Mouse (Mus musculus): ENCODE data around the gene Hnrnph3. TPM values are rescaled to one million over a fixed set of nuclear protein-coding genes. Genes with fewer than 3 reads are reported as not detected.

The Hnrnph3 gene
- total RNA-seq (2014; rRNA removed) (11.0 and 22.5 TPM in 2 replicates), polyA plus RNA-seq (2015; fragmentation: Nextera tagmentation; extraction: Ambion mirVana) (70.3 and 78.7 TPM in 2 replicates)

DNA sequence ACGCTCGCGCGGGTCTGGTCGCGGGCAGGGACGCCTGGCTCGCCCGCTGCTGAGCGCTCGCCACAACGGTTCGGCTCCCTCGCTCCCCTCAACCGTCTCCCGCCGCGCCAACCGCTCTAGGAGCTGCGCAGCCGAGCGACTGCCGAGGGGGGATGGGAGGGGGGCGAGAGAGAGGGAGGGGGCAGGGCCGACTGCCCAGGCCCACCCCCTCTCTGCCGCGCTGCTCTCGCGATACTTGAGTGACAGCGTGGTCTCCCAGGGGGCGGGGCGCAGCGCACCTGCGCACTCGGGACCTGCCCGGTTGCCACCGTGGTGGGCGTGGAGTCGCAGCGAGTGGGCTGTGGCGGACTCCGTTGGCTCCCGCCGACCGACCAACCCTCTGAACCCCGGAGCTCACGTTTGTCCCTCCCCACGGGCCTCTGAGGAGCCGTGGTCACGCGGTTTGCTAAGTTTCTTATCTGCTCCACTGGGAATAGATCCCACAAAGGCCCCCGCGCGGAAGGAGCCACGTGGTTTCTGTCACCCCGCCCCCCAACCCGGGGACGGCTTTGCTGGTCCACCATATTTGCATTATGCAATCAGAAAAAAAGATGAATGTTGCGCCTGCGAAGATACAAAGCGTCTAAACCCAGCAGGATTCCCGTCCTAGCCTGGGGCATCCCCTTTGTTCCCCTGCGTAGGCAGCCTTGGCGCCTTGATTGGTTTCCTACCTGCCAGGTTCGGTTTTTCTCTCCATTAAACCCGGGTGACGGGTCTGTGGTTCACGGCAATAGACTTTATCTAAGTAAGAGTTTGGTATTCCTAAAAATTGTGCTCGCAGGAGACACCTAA is at the start of gene Hnrnph3, which contains the start of gene Pbld2:
Hnrnph3 (minus strand) TSS at position 469 of the 831 bp plus-strand sequence.
Pbld2 (plus strand) TSS at position 567 of the 831 bp plus-strand sequence.
- Histone ChIP-seq H3K9me3 (ENCODE audit: low read length) (no peaks in the 10 kb centered on the region), H3K4me1 (ENCODE audit: insufficient read depth, low read length) (peaks cover 4% of the 10 kb centered on the region; the same call in 1 of the 2 replicates), H3K4me2 (ENCODE audit: low read depth, low read length, poor library complexity, severe bottlenecking) (peak within 1 kb of the TSS; percentile 58), H3K27ac (ENCODE audit: low read depth, low read length) (peak within 1 kb of the TSS; percentile 100), H3K36me3 (ENCODE audit: insufficient read depth, low read length) (no peaks in the 10 kb centered on the region), H3K4me3 (ENCODE audit: low read depth, low read length) (peak within 1 kb of the TSS; percentile 97), H3K9ac (replicated peaks; ENCODE audit: low read length, poor library complexity, severe bottlenecking) (peak within 1 kb of the TSS; percentile 98), H3K27me3 (ENCODE audit: insufficient read depth, low read length) (no peaks in the 10 kb centered on the region)
- TF ChIP-seq CTCF (IDR thresholded peaks at IDR 0.05): no peak
- ATAC-seq (ENCODE audit: low FRiP score) (peak; percentile 96), DNase-seq (ENCODE audit: low spot score) (peak; percentile 98)
- WGBS: 1% methylated on average over 53 of the region's 69 CpGs

DNA sequence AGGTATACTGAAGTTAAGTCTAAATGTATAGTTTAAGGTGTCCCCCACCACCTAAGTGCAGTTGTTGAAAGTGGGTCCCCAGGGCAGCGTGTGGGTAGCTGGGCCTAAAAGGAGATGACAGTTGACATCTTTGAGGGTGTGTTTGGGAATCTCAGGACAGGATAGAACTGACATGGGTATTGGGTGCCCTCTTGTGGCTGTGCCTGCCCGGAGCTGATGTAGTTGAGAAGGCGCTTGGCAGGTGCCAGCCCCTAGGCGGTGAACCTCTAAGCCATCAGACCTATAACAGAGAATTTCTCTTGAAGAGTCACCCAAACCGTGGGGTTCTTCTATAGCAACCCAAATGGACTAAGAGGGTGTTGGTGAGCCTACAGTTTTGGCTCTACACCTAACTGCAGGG is 42.0 kb upstream of the Hnrnph3 start:
- H3K36me3 ChIP-seq (ENCODE audit: insufficient read depth, low read length): no peaks in the 10 kb centered on the region
- H3K27ac ChIP-seq (ENCODE audit: low read depth, low read length): no peak overlapping the region
- no peak overlapping the region for H3K4me3 ChIP-seq (ENCODE audit: low read depth, low read length)
- peak; percentile 92 for TF ChIP-seq CTCF (IDR thresholded peaks at IDR 0.05)
- no peak overlapping the region for H3K4me2 ChIP-seq (ENCODE audit: low read depth, low read length, poor library complexity, severe bottlenecking)
- ATAC-seq (ENCODE audit: low FRiP score): peak; percentile 63; the same call in 1 of the 2 replicates
- WGBS: 5% methylated on average over 5 of the region's 5 CpGs
- DNase-seq (ENCODE audit: low spot score): peak; percentile 88
- no peaks in the 10 kb centered on the region for H3K27me3 ChIP-seq (ENCODE audit: insufficient read depth, low read length)
- no peak overlapping the region for H3K9ac ChIP-seq (replicated peaks; ENCODE audit: low read length, poor library complexity, severe bottlenecking)
- H3K4me1 ChIP-seq (ENCODE audit: insufficient read depth, low read length): no peaks in the 10 kb centered on the region
- no peaks in the 10 kb centered on the region for H3K9me3 ChIP-seq (ENCODE audit: low read length)

DNA sequence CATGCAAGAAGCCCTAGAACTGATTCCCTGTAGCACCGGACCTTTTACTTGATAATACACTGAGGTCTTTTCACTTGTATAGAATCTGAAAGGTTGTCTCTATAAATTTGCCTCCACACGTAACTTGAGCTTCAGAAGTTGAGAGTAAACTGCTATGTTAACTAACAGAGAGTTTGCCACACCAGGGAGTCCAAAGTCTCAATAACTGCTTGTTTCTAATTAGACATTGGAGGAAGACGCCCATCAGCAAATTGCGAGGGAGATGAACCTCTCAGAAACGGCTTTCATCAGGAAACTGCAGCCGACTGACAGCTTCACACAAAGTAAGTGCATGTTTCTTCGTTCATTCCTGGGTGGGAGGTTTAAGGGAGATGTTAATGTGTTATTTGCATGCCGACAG is 41.5 kb upstream of the Hnrnph3 start:
- no peak for ATAC-seq (ENCODE audit: low FRiP score)
- Histone ChIP-seq H3K9ac (replicated peaks; ENCODE audit: low read length, poor library complexity, severe bottlenecking) (no peak overlapping the region), H3K4me1 (ENCODE audit: insufficient read depth, low read length) (no peaks in the 10 kb centered on the region), H3K4me2 (ENCODE audit: low read depth, low read length, poor library complexity, severe bottlenecking) (no peak overlapping the region), H3K36me3 (ENCODE audit: insufficient read depth, low read length) (no peaks in the 10 kb centered on the region), H3K4me3 (ENCODE audit: low read depth, low read length) (no peak overlapping the region), H3K27me3 (ENCODE audit: insufficient read depth, low read length) (no peaks in the 10 kb centered on the region), H3K27ac (ENCODE audit: low read depth, low read length) (no peak overlapping the region), H3K9me3 (ENCODE audit: low read length) (no peaks in the 10 kb centered on the region)
- 59% methylated on average over 8 of the region's 8 CpGs for WGBS
- DNase-seq (ENCODE audit: low spot score): peak; percentile 3
- TF ChIP-seq CTCF (IDR thresholded peaks at IDR 0.05): no peak

DNA sequence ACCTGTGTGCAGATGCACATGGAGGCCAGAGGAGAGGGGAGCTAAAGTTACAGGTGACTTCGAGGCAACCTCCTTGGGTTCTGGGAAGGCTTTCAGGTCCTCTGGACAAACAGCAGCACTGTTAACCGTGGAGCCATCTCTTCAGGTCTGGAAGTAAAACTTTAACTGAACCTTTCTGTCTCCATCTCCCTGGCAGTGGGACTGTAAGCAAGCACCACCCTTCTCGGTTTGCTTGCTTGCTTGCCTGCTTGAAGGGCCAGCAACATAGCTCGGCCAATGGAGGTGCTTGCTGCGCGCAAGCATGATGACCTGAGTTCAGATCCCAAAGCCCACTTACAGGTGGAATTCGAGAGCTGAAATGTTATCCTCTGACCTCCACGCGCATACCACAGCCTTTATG is 40.5 kb upstream of the Hnrnph3 start:
- Histone ChIP-seq H3K4me1 (ENCODE audit: insufficient read depth, low read length) (no peaks in the 10 kb centered on the region), H3K27ac (ENCODE audit: low read depth, low read length) (no peak overlapping the region), H3K4me2 (ENCODE audit: low read depth, low read length, poor library complexity, severe bottlenecking) (no peak overlapping the region), H3K27me3 (ENCODE audit: insufficient read depth, low read length) (no peaks in the 10 kb centered on the region), H3K36me3 (ENCODE audit: insufficient read depth, low read length) (no peaks in the 10 kb centered on the region), H3K9me3 (ENCODE audit: low read length) (no peaks in the 10 kb centered on the region), H3K4me3 (ENCODE audit: low read depth, low read length) (no peak overlapping the region), H3K9ac (replicated peaks; ENCODE audit: low read length, poor library complexity, severe bottlenecking) (no peak overlapping the region)
- 89% methylated on average over 9 of the region's 9 CpGs for WGBS
- no peak for DNase-seq (ENCODE audit: low spot score)
- no peak for TF ChIP-seq CTCF (IDR thresholded peaks at IDR 0.05)
- no peak for ATAC-seq (ENCODE audit: low FRiP score)

DNA sequence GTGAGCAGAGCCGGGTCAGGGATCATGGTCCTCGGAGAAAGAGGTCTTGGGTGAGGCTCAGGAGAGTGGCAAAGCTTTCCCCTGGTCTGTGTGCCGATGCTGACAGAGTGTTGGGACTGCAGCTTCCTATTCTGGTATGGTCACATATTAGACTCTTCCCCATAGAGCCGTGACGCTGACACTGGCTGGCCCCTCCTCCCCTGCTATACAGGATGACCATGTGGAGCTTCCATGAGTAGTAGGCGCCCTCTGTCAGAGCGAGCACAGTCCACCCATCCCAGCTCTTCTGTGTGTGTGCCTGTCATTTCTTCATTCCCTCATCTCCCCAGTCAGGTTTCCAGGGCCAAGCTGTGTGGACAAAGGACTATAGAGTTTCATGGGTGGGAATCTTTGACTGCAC is 39.3 kb upstream of the Hnrnph3 start:
- Histone ChIP-seq H3K36me3 (ENCODE audit: insufficient read depth, low read length) (no peaks in the 10 kb centered on the region), H3K4me1 (ENCODE audit: insufficient read depth, low read length) (no peaks in the 10 kb centered on the region), H3K27ac (ENCODE audit: low read depth, low read length) (no peak overlapping the region), H3K4me2 (ENCODE audit: low read depth, low read length, poor library complexity, severe bottlenecking) (no peak overlapping the region), H3K9me3 (ENCODE audit: low read length) (no peaks in the 10 kb centered on the region), H3K9ac (replicated peaks; ENCODE audit: low read length, poor library complexity, severe bottlenecking) (no peak overlapping the region), H3K27me3 (ENCODE audit: insufficient read depth, low read length) (no peaks in the 10 kb centered on the region), H3K4me3 (ENCODE audit: low read depth, low read length) (no peak overlapping the region)
- DNase-seq (ENCODE audit: low spot score) (no peak), ATAC-seq (ENCODE audit: low FRiP score) (no peak)
- 66% methylated on average over 7 of the region's 7 CpGs for whole genome bisulfite sequencing
- no peak for TF ChIP-seq CTCF (IDR thresholded peaks at IDR 0.05)

DNA sequence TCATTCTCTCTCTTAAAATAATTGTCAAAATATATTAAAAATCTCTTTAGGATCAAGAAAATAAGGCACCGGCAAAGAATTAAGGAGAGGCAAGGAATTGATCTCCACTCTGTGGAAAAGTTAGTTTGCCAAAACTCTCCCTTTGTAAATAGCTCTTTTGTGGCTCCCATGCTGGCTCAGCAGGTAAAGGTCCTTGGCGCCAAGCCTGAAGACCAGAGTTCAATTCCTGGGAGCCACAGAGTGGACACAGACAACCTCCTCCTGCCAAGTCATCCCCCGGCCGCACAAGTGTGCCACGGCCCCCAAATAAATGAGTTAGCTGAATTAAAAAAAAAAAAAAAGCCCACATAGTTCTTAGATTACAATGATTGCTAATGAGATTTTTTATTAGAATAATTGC is 38.7 kb upstream of the Hnrnph3 start:
- 87% methylated on average over 5 of the region's 5 CpGs for WGBS
- DNase-seq (ENCODE audit: low spot score) (no peak), ATAC-seq (ENCODE audit: low FRiP score) (no peak)
- no peaks in the 10 kb centered on the region for H3K4me1 ChIP-seq (ENCODE audit: insufficient read depth, low read length)
- no peak for TF ChIP-seq CTCF (IDR thresholded peaks at IDR 0.05)
- no peak overlapping the region for H3K4me3 ChIP-seq (ENCODE audit: low read depth, low read length)
- H3K9me3 ChIP-seq (ENCODE audit: low read length): no peaks in the 10 kb centered on the region
- no peak overlapping the region for H3K4me2 ChIP-seq (ENCODE audit: low read depth, low read length, poor library complexity, severe bottlenecking)
- no peaks in the 10 kb centered on the region for H3K27me3 ChIP-seq (ENCODE audit: insufficient read depth, low read length)
- H3K27ac ChIP-seq (ENCODE audit: low read depth, low read length): no peak overlapping the region
- no peaks in the 10 kb centered on the region for H3K36me3 ChIP-seq (ENCODE audit: insufficient read depth, low read length)
- no peak overlapping the region for H3K9ac ChIP-seq (replicated peaks; ENCODE audit: low read length, poor library complexity, severe bottlenecking)
